Mouse (Mus musculus): ENCODE data around the gene Stox2. TPM values are rescaled to one million over a fixed set of nuclear protein-coding genes. Genes with fewer than 3 reads are reported as not detected.
A peak's percentile ranks its signal among the peaks of the same experiment; 100 is the strongest.

The Stox2 gene
- total RNA-seq, 2 experiments from 2014 or later: 78.1 to 80.5 TPM

DNA sequence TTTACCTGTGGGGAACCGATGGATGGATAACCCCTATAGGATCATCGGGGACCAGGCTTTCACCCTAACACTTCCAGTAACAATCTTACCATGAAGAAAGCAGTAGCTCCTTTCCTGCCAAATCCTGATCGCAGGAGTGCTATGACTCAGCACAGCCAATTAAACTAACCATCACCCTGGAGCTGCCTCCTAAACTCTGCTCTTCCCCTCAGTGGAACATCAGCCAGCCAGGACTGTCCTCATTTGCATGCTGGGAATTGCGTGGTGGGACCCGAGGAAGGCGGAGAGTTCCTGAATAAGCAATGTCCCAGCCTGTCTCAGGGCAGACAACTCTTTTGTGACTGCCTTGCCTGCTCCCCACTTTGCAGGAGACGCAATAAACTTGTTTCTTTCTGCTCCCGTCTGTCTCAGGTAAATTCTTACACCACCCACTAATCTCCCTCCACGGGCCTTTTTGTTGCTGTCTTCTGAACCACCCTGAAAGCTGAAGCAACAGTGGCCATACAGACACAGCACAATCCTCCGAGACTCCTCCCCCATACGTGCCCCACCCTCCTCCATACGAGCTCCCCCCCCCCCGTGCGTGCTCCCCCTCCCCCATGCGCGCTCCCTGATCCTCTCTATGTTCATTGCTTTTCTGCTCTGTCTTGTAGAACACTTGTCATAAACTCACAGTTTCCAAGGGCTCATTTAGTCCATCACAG, 121.9 kb downstream of the Stox2 start:
- intact Hi-C loops (cut with DNase I): no loop called here
- no peak for DNase-seq (ENCODE audit: low spot score in 2 of 2)

DNA sequence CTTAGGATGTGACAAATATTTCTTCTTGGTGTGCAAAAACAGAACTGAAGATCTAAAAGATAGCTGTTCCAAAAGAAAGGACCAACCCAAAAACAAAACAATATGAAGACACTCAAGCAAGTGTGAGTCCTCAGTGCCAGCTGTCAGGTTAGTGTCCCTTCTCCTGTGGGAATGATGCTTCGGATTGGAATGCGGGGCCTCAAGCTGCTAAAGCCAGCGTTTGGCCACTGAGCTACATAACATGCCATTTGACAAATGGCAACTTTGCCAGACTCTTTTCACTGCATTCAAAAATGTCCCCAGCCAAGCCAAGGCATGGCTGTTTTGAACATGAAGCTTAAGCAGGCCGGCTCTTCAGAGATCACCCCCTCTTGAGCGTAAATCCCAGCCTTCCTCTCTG, 124.9 kb downstream of the Stox2 start:
- intact Hi-C loops (cut with DNase I): no loop called here
- DNase-seq (ENCODE audit: low spot score in 2 of 2): no peak

DNA sequence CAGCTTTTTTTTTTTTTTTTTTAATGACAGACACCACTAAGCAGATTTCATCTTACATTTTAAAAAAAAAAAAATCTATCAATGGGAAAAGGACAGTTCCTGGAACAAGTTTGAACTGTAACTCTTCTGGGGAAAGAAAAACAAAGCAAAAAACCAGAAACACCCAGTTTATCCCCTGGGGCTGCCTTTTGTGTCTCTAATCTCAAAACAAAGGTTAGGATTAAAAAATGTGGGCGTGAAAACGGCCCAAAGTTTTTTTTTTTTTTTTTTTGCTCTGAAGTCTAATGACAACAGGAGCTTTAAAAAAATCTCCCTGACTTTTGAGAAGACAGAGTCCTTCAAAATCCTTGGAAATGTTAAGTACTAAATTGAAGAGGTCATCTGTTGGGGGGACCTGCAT, 125.5 kb downstream of the Stox2 start:
- intact Hi-C loops (cut with DNase I): no loop called here
- DNase-seq (ENCODE audit: low spot score in 2 of 2): no peak

DNA sequence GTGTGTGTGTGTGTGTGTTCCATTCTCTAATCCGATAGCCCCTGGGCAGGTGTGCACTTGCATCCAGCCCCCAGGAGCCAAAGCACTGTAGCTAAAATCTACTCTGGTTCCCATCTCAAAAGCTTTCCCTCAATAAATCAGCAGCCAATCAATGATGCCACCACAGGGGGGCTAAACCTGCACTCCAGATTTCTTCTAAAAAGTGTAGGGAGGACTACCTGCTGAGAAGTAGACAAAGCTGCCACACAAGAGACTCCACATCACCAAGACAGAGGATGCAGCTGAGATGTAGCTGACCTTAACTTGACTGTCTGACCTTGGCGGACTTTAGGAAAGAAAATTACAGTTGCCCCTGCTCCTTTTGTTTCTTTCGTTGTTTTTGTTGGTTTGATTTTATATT, 127.7 kb downstream of the Stox2 start:
- DNase-seq (ENCODE audit: low spot score in 2 of 2): no peak
- intact Hi-C loops (cut with DNase I): no loop called here

DNA sequence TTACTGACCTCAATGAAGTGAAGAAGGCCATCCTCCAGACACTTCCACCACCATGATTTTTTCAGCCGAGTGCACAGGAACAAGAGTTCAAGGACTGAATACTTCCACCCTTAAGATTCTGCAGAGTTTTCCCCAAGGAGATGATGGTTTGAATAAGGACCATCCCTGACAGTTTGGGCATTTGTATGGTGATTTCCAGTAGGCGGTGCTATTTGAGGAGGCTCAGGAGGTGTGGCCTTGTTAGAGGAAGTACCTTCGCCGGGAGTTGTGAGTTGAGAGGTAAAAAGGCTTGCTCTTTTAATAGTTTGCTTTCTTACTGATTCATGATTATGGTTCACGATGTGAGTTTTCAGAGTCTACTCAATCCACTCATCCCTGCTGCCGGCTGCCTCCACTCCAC, 138.0 kb downstream of the Stox2 start:
- intact Hi-C loops (cut with DNase I): no loop called here
- no peak for DNase-seq (ENCODE audit: low spot score in 2 of 2)

DNA sequence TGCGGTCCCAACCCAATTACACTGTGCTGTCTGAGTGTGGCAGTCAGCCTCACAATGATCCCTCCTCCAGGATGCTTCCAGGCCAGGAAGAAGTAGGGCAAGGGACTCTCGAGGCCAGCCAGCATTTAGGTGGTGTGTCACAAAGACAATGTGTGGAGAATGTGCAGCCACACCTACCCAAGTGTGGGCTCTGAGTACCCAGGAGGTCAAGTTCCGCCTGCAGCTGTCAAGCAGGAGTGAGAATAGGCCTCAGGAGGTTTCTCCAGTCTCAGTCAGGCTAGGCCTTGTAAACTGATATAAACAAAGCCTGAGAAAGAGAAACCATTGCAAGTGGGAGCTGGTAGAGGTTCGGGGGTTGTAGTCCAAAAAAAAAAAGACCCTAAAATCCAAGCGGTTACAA, 139.8 kb downstream of the Stox2 start:
- intact Hi-C loops (cut with DNase I): no loop called here

DNA sequence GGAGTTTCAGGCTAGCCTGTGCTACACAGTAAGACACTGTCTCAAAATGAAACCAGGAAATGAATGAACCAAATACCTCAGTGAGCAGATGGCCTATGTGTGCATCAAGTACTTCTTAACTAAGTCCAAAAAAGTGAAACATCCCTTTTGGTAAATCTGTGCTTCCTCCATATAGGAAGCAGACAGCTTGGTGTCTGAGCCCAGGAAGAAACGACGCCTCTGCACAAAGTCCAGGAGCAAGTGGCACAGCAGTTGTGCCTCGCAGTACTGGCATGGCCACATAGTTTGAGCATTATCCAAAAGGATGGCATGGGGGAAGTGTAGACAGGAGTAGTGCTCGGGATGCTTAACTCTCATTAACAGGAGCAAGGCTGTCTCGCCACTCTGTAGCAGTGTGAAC, 140.3 kb downstream of the Stox2 start:
- no peak for DNase-seq (ENCODE audit: low spot score in 2 of 2)
- intact Hi-C loops (cut with DNase I): no loop called here

More for the DNA sequence above, 139.8 kb downstream of the Stox2 start:
- DNase-seq (ENCODE audit: low spot score in 2 of 2): no peak

DNA sequence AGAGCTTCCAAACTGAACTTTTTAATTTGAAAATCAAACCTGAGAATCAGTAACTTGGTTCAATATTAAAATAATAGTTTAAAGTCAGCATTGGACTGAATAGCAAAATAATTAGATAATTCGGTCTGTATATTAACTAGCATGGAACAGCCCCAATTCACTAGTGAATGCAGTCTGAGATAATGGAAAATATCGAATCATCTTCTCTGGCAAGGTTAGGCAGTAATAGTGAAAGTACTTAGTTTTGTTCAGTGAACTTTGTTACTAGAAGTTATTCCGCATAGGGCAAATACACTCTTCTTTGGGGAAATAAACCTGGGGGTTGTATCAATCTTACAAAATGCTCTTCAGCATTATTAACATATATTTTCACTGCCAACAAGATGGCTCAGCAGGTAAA, 147.7 kb downstream of the Stox2 start:
- intact Hi-C loops (cut with DNase I): no loop called here
- DNase-seq (ENCODE audit: low spot score in 2 of 2): no peak

DNA sequence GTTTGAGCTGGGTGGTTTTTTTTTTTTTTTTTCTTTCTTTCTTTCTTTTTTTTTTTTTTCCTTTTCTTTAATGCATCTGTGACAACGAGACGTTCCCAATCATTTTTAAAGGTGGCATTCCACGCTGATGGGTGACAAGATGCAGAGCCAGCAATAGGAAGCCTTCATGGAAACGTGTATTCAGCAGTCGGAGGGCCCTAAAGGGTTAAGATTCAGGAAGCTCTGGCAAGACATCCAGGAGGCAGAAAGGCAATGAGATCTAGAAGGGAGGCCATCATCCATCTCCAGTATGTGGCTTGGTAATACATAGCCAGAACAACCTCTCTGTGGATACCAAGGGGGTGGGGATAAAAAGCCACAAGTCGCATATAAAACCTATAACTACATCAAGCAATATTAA, 156.5 kb downstream of the Stox2 start:
- DNase-seq (ENCODE audit: low spot score in 2 of 2): peak in 1 of 2 experiments; percentile 46
- intact Hi-C loops (cut with DNase I): loop anchor here (1.0 to 5.0 kb wide), 4 partner anchors 47 to 82 kb away; no protein-coding TSS in a partner anchor

DNA sequence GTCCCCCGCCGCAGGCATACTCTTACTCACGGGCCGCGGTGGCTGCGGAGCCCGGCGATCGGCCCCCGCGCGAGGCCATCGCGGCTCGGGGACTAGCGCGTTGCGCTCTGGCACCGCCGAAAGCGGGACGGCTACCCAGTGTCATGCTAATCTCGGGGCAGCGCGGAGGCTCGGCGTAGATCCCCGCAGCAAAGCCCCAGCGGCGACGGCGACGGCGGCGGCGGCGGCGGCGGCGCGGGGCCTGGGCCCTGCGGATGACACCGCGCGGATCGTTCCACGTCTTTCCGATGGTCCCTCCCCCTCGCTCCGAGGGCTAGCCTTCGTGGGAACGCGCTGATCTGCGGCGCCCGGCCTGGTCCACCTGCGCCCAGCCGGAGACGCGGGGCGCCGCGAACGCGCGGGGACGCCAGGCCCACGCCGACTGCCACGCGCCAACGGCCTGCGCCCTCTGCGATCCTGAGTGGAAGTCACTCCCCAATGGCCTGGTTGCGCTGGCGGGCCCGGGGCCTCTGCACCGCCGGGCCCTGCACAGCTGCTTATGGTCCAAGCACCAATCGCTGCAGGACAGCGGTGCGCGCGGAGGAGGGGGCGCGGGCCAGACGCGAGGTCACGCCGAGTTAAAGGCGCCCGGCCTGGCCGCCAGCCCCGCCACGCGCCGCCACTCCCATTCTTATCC, 157.2 kb downstream of the Stox2 start:
- intact Hi-C loops (cut with DNase I): loop anchor here (1.0 to 5.0 kb wide), 4 partner anchors 47 to 82 kb away; no protein-coding TSS in a partner anchor

DNA sequence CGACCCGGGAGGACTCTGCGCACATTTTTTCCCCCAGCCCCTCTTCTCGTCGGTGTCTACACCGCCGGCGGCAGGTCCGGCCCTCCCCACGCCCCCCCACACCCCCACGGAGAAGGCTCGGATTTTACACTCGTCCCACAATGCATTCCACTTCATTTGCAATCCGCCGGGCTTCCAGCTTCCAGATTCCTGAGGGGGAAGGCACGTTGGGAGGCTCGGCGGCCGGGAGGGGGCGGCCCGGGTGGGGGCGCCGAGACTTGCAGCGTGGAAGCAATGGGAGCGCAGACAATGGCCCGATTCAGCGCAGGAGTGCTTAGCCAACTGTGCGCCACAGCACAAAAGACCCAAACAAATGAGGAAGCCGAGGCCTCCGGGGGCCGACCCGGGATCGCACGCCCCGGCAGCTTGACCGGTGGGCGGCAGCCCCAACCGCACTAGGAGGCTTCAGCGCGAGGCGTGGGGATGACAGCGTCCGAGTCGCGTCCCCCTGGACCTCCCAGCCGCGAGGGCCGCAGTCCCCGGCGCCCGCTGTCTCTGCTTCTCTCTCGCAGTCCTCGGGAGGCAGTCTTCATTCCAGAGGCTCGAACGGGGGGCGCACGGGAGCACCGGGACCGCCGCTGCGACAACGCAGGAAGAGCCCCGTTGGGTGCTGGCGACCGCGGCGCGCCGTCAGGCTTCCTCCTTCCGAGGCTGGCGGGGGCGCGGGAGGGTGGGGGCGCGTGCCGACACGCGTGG, 157.9 kb downstream of the Stox2 start:
- intact Hi-C loops (cut with DNase I): loop anchor here (5.0 kb wide), 3 partner anchors 46 to 81 kb away; no protein-coding TSS in a partner anchor
- DNase-seq (ENCODE audit: low spot score in 2 of 2): peak; percentile 69 to 71

More for the DNA sequence above, 157.2 kb downstream of the Stox2 start:
- peak; percentile 42 to 59 for DNase-seq (ENCODE audit: low spot score in 2 of 2)

DNA sequence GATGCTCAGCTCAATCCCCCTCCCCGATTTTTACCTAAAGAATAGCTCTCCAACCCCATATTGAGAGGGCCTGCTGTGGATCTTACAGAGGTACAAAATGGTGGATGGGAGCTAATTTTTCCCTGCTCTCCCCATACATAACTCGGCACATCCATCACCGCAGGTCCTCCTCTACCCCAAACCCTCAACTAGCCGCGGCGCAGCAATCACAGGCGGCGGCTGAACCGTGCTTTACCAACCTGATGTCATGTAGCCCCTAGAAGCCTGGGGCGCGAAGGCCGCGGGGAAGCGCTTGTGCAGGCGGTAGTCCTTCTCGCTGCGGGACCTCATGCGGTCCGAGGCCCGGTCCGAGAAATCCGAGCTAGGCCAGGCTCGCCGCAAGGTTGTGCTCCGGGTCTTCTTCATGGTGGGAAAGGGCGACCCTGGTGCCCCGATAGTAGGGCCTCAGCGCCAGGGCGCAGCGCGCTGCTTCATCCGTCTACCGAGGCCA, 158.5 kb downstream of the Stox2 start:
- intact Hi-C loops (cut with DNase I): loop anchor here (5.0 kb wide), 3 partner anchors 45 to 80 kb away; no protein-coding TSS in a partner anchor
- peak; percentile 26 to 42 for DNase-seq (ENCODE audit: low spot score in 2 of 2)

DNA sequence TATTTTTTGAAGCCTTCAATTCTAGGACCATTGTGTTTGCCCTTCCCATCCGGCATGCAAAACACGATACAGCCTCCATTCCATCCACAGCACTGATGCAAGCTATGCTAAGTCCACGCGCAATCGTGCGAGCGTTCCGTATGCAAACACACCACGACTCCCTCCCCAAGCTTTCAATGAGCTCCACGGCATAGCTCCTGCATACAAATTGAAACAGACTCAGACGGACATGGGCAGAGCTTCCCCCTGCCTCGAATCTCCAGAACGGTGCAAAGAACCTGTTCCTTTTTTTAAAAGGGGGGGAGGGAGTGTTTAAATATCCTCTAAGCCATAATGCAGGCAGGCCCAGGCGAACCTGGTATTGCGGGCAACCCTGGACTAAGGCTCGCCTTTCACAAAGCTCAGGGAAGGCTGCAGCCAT, 159.0 kb downstream of the Stox2 start:
- DNase-seq (ENCODE audit: low spot score in 2 of 2): peak; percentile 50 to 54
- intact Hi-C loops (cut with DNase I): loop anchor here (5.0 kb wide), 3 partner anchors 45 to 80 kb away; no protein-coding TSS in a partner anchor

DNA sequence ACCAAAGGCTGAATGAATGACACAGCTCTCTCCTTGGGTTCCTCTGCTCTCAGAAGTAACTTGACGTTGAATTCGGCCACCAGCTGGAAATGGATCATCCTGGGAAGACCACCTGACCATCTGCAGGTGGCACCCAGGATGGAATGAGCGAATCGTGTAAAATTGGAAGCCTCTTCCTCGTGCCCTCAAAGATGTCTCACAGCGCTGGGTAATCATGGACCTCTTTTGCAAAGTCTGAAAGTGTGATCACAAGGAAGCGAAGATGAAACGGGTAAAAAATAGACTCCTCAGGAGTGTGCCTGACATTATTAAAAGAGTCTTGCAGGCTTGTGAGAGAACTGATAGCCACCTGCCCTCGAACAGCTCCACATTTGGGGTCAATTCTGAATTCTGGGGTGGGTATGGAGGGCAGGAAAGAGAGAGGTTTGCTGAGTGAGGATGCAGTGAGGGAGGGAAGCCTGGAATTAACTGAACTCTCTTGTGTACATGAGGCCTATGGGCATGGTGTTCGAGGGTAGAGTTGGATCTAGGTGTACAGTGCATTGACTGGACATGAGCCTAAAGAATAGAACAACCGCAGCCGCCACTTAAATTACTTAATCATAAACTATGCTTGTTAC, 160.0 kb downstream of the Stox2 start:
- no peak for DNase-seq (ENCODE audit: low spot score in 2 of 2)
- intact Hi-C loops (cut with DNase I): loop anchor here (5.0 kb wide), 3 partner anchors 44 to 79 kb away; no protein-coding TSS in a partner anchor

DNA sequence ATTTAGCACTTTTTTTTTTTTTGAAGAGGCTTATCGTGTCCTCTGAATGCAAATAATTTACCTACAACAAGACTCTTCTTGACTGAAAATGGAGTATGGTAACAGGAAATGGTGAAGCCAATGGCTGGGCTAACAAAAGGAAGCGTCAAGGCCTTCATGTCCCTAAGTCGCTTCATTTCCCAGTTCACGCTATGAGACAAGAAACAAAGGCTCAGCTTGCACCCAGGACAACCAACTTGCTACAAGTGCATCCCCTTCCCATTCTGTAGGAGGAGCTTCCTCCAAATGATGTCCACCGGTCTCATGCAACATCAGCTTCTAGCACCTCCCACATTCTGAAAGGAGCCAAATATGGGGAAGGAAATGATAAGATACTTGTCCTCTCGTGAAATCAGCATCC, 160.7 kb downstream of the Stox2 start:
- intact Hi-C loops (cut with DNase I): loop anchor here (5.0 kb wide), 3 partner anchors 43 to 78 kb away; no protein-coding TSS in a partner anchor
- DNase-seq (ENCODE audit: low spot score in 2 of 2): no peak

DNA sequence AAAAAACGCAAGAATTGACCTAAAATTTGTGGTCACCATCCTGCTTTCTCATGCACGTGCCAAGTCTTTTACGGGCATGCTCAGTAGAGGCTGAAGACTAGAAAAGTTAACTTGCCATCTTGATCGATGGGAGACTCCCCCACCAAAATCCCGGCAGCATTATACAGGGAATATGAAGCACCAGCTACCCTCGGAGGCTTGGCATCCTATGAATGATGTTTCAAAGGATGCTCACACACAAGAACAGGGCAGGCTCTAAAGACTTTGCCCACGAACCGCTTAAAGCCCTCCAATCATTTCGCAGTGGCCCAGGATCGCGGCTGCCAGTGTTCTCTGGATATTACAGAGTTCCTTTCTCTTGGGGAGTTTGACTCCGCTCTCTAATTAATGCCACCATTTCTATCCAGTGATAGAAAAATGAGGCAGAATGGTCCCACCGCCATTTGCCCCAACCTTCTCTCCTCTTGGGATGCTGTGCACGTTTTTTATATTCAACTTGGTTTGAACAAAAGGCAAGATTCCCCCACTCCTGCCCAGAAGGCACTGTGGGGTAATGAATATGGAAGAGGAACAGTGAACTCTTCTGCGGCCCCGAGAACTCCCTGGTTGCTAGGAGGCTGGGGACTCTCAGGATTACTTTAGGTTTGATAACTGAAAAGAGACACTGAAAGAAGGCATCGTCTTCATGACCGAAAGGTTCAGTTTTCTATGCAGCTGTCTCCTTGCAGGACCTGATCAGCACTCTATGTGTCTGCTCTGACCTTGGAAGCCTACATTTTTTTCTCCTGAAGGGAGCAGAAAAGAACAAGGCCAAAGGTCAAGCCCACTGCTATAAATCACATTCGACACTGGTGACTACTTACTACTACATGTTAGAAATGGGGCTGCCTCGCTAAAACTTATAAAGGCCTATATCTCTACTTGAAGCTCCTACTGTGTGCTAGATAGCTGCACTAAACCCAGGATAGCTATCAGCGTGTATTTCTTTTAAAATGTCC, 161.5 kb downstream of the Stox2 start:
- no peak for DNase-seq (ENCODE audit: low spot score in 2 of 2)
- intact Hi-C loops (cut with DNase I): loop anchor here (5.0 kb wide), 3 partner anchors 42 to 77 kb away; no protein-coding TSS in a partner anchor

DNA sequence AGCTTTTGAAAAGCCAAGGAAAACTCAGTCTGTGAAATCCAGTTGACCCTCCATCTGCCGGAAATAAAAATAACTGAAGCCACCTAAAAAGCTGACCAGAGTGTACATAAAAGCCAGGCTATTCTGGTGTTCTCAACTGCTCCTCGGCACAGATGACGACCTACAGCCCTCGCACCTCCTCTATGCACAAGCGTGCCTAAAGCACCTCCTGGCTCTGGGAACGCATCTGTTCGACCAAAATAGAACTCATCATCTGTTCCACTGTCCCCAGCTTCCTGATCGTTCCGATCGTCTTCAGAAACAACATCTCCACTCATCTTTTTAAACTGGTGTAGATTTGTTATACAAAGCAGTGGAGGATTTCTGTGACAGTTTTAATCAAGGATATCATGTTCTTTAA, 166.3 kb downstream of the Stox2 start:
- DNase-seq (ENCODE audit: low spot score in 2 of 2): no peak
- intact Hi-C loops (cut with DNase I): no loop called here

DNA sequence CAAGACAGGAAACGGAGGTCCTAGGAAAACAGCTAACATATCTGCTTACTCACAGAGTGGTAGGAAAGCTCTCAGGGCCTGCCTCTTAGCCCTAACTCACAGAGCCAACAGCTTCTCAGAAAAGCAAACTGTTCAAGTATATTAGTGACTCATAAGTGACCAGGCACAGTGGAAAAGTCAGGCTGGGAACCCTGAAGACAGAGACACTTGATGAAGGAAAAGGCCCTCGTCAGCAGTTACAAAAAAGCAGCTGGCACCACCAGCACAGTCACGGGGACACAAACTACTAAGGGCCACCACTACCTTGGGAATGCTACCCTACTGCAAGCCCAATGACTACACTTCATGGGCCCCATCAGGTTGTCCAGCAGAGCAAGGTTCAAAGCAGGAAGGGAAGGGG, 168.0 kb downstream of the Stox2 start:
- intact Hi-C loops (cut with DNase I): no loop called here
- DNase-seq (ENCODE audit: low spot score in 2 of 2): no peak

All from left cerebral cortex, postnatal 14 days (tissue).